Mouse (Mus musculus) mesoderm, embryonic 11.5 days (tissue): Measurements from ENCODE around the gene Sfxn5.

Experiments
- DNase-seq: peaks from one replicate; pipeline ENCODE4 v3.0.0-alpha.2; 2012; ENCODE audit warnings: low read depth, low spot score

Gene Sfxn5

DNA sequence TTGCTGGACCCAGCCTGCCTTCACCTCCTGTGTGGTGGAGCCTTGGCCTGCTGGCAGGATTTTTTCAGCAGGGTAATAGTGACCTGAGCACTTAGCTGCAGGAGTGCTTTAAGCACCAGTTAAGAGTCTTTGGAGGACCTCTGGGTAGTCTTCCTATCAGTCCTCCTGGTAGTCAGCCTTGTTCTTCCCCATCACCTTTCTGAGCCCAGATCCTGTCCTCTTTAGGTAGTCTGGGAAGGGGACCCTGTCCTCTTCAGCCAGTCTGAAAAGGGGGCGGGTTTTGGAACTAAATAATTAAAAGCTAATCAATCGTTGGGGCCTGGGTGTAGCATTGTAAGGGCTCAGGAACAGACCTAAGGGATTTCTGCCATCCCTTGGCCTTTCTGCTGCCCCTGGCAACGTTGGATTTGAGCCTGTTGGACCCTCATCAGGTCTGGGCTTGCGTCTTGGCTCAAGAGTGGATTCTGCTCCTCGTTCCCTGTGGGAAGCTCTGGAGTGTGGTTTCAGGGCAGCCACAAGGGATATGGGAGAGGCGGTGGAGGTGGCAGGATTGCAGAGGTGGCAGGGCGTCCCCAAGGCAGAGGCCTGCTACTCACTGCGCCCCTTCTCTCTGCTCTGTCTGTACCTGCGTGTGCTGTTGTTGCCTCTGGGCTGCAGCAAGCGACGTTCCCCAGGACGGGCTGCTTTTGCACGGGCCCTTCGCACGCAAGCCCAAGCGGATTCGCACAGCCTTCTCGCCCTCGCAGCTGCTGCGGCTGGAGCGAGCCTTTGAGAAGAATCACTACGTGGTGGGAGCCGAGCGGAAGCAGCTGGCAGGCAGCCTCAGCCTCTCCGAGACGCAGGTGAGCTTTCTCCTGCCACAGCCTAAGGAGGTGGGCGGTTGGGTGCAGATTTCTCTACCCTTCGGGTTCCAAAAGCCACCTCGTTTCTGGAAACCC is 139.6 kb downstream of the Sfxn5 start:
- DNase-seq: no peak

DNA sequence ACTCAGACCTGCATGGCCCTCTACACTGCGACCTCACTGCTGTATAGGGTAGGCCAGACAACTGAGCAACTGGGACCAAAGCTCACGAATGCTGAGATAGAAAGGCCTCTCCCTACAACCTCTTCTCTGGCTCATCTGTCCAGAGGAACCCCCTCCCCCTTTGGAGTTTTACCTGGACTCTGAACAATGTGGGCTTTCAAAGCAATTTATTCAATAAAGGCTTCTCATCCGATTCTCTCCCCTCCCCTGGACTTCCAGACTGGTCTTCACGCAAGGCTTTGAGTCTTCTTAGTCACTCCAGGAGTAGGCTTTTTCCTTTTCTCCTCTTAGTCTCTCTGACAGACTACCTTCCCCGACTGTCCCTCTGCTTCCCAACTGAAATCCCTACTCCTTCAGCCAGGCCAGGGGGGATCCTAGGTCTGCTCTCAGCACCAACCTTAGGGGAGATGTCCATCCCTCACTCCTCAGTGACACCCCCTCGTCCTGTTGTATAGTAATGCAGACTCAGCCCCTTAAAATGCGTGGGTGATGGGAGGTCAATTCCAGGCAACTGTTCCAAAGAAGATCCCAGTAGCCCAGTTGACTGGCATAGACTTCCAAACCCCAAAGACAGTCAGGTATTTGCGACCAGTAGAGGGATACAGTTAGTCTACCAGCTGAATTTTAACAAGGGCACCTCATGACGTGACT is 141.3 kb downstream of the Sfxn5 start:
- DNase-seq: no peak

DNA sequence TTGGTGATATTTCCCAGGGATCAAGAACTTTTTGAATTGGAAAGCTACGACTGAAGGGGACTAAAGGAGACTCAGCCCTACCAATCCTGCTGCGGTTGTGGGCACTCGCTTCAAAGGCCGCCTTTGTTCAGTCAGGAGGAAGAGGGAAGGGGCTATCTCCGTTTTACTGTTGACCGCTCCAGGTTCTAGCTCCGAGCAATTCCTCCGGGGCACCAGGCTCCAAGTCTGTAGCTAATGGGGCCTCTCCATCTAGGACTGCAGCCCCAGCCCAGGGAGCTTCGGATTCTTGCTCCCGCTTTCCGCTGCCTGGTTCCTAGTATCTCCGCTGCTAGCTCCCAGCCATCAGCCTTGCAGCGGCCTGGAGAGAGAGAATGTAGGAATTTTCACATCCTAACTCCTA is 142.6 kb downstream of the Sfxn5 start:
- DNase-seq: peak; percentile 46

DNA sequence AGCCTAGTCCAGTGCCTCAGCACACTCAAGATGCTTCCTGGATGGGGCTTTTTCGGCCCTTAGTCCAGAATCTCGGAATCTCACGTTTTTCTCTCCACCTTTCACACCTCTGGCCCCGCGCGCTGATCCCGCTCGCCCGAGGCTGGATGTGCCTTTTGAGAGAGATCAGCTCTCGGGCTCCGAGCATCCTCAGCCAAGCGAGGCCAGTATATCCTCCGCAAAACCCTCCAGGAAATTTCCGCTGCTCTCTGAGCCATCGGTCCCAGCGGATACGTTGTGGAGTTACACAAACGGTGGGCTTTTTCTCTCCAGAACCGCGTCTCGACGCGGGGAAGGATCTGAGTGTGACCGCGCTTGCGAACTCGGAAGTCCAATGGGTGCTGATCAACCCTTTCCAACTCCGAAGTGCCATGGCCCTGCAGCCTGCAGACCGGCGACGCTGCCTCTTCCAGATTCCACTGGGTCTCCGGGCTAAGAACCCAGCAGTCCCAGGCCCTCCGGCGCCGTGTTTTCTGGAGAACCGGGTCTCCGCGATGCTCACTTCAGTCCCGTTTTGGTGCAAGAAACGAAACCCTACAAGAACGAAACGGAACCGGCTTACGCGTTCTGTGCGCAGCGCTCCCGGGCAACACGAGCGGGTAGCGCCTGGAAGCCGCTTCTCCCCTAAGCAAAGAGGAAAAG is 143.2 kb downstream of the Sfxn5 start:
- peak; percentile 57 for DNase-seq

DNA sequence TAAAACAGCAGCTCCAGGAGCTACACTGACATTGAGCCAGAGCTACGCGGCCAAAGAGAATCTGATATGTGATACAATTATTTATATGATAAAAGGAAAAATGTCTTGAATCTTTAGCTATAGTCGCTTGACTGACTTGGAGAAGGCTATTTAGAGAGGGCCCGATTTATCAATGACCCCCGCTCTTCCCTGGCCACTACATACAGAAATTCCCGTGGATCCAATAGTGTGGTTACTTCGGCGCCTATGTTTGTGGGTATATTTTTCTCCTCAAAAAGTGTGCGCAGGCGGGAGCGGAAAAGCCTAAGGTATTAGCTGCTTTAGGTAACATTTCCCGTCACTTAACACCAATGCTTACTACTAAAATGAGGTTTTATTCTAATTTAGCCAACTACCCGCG is 143.9 kb downstream of the Sfxn5 start:
- DNase-seq: no peak

DNA sequence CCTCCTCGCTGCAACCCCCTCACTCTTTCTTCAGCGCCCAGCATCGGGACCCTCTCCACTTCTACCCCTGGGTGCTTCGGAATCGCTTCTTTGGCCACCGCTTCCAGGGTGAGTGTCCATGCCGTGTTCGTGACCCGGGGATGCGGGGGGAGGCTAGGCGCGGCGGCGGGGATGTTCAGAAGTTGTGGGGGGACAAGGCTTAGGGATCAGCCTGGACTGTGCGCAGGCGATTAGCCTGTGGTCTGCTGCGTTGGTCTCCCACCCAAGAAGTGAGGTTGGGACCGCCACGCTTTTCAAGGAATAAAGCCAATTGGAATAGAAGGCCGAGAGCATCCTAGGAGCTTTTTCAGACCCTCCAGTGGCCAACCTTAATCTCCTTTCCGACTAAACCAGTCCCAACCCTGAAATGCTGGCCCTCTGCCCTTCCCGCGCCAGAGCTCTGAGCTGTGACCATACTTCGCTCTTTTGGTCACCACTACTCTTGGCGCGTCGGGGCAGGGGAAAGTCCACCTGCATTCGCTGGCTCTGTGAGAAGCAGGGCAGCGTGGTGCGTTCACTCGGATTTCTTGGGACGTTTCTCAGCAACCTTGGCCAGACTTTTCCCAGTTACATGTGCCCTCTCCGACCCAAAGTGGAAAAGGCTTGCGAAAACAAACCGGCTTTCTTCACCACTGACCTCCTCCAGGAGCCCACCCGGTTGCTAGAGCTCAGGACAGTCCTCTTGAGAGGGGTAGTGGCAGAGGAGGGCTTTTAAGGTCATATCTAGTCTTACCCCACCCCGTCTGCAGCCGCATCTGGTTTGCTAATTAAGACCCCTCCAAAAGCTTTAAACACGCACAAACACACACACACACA is 144.7 kb downstream of the Sfxn5 start:
- DNase-seq: no peak

DNA sequence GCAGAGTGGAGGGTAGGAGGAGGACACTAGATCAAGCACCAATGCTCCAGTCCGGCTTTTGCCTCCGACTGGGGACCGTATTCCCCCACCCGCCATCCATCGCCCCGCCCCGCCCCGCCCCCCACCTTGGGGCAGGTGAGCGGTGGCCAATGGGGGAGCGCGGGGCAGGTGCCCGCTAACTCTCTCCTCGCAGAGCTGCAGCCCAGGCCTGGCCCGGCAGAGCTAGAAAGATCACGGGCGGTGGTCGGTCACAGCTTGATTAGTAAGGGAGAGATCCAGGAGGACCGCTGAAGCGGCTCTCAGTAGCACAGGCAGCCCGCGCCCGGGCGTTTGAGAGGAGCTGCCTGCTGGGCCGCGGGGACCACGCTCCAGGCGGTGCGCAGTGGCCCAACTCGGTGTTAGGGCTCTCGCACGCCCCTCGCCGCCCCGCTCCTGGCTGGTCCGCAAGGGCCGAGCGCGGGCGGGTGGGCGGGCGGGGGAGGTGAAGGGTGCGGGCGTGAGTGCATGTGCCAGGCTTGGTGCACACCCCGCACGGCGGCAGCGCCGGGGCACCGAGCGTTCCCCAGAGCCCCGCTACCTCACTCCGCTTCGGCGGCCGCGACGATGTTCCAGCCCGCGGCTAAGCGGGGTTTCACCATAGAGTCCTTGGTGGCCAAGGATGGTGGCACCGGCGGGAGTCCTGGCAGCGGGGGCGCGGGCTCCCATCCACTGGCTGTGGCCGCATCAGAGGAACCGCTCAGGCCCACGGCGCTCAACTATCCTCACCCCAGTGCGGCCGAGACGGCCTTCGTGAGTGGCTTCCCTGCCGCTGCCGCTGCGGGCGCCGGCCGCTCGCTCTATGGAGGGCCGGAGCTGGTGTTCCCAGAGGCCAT is 145.6 kb downstream of the Sfxn5 start, which contains the start of gene Emx1:
Gene Emx1, plus strand, starts transcription at position 99 of the 872 bp plus-strand sequence.
- peak; percentile 36 for DNase-seq

DNA sequence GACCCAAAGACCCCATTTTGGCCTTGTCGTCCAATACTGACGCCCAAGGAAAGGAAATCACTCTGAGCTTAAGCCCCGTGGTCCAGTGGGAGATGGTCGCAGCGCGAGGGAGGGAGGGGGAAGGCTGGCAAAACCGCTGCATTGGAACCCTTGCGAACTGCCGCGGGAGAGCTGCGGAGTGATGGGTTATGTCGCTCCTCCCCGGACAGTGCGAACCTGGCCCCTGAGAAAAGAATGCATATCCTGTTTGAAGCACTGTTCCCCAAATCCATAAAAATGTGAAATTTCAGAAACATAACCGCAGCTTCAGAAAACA is 146.5 kb downstream of the Sfxn5 start:
- no peak for DNase-seq

DNA sequence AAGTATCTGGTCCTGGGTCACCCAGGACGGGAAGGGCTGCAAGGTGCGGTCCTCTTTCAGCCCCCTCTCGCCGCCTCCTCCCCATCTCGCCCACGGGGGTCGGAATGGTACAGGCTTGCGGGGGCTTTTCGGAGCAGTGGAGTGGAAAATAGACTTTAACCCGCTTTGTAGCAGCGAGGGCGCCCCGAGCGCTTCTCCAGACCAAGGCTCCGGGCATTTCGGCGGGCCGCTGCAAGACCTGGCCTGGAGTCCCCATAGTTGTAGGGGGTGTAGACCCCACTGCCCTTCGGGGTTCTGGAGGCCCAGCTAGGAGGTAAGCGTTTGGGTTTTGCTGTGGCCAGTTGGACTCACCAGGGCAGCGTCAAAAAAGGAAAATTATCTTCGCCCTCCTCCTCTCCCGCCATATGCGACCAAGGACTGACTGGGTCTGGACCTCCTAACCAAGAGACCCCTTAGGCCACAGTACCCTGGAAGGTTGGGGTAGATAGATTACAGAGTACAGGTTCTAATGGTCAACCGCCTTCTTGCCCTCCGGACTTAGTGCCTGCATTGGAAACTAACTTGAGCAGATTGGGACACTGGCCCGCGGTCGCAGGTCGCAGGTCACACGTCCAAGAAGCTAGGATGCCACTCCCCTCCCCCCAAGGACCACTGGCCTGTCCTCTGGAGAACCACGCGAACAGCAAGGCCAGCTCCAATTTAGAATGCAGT is 147.0 kb downstream of the Sfxn5 start:
- no peak for DNase-seq

DNA sequence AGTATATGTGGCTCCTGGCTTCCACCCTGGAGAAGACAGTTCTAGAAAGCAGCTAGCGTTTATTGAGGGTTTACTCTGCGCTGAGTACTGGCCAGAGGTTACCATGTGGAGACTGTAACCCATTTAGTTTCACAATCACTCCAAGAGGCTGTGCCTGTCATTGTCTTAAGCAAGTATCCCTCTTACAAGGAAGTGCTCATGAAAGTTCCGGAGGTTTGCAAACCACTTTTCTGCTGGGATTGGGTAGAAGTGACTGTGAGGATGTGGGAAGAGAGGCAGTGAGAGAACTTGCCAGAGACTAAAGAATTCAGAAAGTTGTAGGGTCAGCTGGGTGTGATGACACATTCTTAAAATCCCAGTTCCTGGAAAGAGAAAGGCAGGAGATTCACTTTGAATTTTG is 149.3 kb downstream of the Sfxn5 start:
- DNase-seq: no peak

DNA sequence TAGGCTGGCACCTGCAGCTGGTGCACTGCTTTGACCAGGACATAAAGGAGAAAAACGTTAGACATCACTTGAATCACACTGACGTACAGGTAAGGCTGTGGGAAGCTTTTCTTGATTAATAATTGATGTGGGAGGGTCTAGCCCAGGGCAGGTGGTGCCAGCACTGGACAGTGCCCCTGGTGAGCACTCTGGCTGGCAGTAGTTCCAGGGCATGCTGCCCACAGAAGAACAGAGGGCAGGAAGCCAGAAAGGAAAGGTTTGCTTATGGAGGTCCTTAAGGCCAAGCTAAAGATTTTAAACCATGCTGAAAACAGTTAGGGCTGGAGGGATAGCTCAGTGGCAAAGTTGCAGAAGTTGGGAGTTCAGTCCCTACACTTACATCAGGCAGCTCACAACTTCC is 153.2 kb downstream of the Sfxn5 start:
- DNase-seq: no peak

DNA sequence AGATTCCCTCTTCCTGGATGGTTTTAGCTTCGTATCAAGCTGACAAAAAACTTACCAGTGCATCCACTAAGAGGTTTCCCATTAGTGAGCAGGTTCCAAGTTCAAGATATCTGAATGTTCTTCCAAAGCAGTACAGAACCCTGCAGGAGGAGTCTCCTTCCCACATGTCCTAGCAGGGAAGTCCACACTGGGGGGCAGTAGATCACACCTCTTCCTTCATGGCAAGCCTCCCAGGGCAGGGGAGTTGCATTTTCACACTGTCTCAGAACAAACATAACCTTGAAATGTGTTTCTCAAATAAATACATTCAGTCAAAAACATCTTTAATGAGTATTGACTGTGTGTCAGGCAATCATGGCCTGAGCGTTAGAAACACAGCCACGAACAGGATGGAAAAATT is 153.7 kb downstream of the Sfxn5 start:
- no peak for DNase-seq

DNA sequence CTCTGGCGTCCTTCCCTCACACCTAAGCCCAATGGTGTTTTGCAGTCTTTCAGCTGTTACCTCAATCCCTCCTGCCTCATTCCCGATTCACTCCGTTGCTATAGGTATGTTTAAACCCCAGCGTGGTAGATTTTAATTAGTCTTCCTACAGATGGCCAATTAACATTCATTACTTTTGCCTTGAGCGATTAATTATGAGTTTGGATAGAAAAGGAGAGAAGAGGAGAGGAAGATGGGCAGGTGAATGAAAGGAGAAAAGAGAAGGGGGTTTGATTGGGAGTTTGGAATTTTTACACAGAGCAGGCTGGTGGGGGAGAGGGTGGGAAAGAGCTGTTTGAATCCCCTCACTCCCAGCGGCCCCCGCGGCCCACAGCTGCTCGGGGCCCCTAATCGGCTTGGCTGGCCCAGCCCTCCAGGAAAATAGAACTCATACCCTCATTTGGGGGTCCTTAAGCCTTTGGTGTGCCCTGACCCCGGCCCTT is 167.7 kb downstream of the Sfxn5 start:
- no peak for DNase-seq
